Mouse (Mus musculus) stomach, embryonic 16.5 days (tissue): ENCODE results near the gene Rnf114. TPM values are rescaled to one million over a fixed set of nuclear protein-coding genes. Genes with fewer than 3 reads are reported as not detected.

Source experiments
- ATAC-seq: fragments of 200-750 bp; cut with Nextera tagmentation; 2 replicates; pipeline ENCODE4 v1.8.0; 2017; ENCODE audit warnings: moderate number of reproducible peaks, moderate TSS enrichment; ENCODE audit not compliant: insufficient read depth, low FRiP score
- H3K27ac ChIP-seq: fragments of 300-500 bp; sonication (generic); 2 replicates; pipeline ENCODE4 v1.5.1; 2014; ENCODE audit warnings: low read length
- H3K27me3 ChIP-seq: fragments of 300-500 bp; sonication (generic); 2 replicates; pipeline ENCODE4 v1.6.1; 2014; ENCODE audit warnings: low read length, control low read depth, mixed read lengths; ENCODE audit not compliant: control insufficient read depth, insufficient read depth
- H3K36me3 ChIP-seq: fragments of 300-500 bp; sonication (generic); 2 replicates; pipeline ENCODE4 v1.6.1; 2014; ENCODE audit warnings: low read length; ENCODE audit not compliant: control insufficient read depth, insufficient read depth
- H3K4me1 ChIP-seq: fragments of 300-500 bp; sonication (generic); 2 replicates; pipeline ENCODE4 v1.6.1; 2014; ENCODE audit warnings: low read length, control low read depth, mixed read lengths; ENCODE audit not compliant: control insufficient read depth, insufficient read depth
- H3K4me2 ChIP-seq: fragments of 300-500 bp; sonication (generic); 2 replicates; pipeline ENCODE4 v1.6.1; 2014; ENCODE audit warnings: low read depth, low read length, mixed read lengths
- H3K4me3 ChIP-seq: fragments of 300-500 bp; sonication (generic); replicated peaks from 2 replicates; pipeline ENCODE4 v1.5.1; 2014; ENCODE audit warnings: mild to moderate bottlenecking, low read length
- H3K9ac ChIP-seq: fragments of 300-500 bp; sonication (generic); 2 replicates; pipeline ENCODE4 v1.6.1; 2014; ENCODE audit warnings: low read length
- H3K9me3 ChIP-seq: fragments of 300-500 bp; sonication (generic); replicated peaks from 2 replicates; pipeline ENCODE4 v1.6.1; 2016; ENCODE audit warnings: low read length, control low read depth; ENCODE audit not compliant: control insufficient read depth
- WGBS: fragments of 180-500 bp; shearing (Covaris S2); extraction: QIAGEN DNeasy Blood & Tissue Kit; methylation state at CpG from one replicate; pipeline ENCODE4 v1.1.7; 2014; 5-methylcytosine and 5-hydroxymethylcytosine counted together
- polyA plus RNA-seq: library from polyadenylated mRNA; unstranded; fragments of >200 nt; fragmentation: Nextera tagmentation; extraction: Ambion mirVana; gene quantifications from 2 replicates; pipeline ENCODE4 v1.2.1, GENCODE M21; 2015

Rnf114 gene
- polyA plus RNA-seq, 1 experiment from 2014 or later: 68.7 TPM

DNA sequence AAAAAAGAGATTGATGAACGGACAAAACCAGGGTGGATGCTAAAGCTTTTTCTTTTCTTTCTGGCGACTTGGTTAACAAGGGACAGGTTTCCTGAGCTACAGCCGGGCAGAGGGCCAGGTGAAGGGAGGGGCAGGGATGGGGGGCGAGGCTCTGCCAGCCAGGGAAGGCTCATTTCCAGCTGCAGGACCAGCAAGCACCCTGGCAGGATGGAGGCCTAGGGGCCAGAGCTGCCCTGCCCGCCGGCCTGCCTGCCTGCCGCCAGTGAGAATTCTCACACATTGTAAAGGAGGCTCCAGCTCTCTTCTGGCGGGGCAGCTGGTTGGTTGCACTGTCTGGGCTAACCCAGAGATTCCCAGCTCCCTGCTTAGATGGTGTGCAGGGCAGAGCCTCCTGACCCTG lies 69.7 kb downstream of the Rnf114 start:
- H3K27me3 ChIP-seq: no peaks in the 10 kb centered on the region
- no peak overlapping the region for H3K4me2 ChIP-seq
- no peaks in the 10 kb centered on the region for H3K9me3 ChIP-seq
- no peak overlapping the region; the same call in 1 of the 2 replicates for H3K9ac ChIP-seq
- H3K27ac ChIP-seq: peak overlapping the region; percentile 17; the same call in 1 of the 2 replicates
- H3K36me3 ChIP-seq: no peaks in the 10 kb centered on the region
- H3K4me1 ChIP-seq: peaks cover 36% of the 10 kb centered on the region
- WGBS: 31% methylated on average over 8 of the region's 8 CpGs
- H3K4me3 ChIP-seq: no peak overlapping the region
- no peak for ATAC-seq

DNA sequence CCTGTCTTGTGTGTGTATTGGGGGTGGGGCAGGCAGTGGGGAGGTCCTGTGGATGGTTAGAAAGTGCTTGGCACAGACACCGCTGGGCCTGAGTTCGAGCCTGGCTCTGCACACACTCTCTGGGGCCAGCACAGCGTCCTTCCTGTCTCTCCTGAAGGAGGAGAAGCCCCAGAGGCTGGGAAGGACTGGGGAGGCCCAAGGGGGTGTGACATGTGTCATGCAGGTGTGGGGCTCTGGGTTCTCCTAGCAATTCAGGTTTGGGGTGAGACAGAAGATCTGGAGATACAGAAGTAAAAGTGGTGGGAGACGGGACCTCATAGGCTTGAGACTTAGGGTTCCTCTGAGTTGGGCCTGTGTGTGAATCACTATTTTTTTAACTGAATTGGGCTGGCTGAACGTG lies 70.6 kb downstream of the Rnf114 start:
- H3K4me1 ChIP-seq: peaks cover 36% of the 10 kb centered on the region

DNA sequence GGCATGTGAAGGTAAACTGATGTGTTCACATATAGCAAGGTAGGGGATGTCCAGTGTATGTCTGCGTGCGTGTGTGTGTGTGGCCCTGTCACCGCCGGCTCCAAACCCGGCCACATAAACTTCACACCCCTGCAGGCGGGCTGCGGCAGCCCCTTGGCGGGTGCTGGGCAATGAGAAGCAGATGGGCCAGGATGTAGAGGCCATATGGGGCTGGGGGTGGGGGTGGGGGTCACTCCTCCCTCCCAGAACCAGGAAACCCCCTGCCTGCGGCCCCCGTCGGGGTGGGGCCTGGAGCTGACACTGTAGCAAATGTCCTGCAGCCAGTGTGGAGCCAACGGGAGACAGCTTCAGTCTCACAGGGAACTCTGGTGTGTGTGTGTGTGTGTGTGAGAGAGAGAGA lies 71.3 kb downstream of the Rnf114 start:
- peak; percentile 17; the same call in 1 of the 2 replicates for ATAC-seq
- H3K4me3 ChIP-seq: no peak overlapping the region
- H3K4me1 ChIP-seq: peaks cover 36% of the 10 kb centered on the region
- peak overlapping the region; percentile 55; the same call in 1 of the 2 replicates for H3K27ac ChIP-seq
- no peaks in the 10 kb centered on the region for H3K9me3 ChIP-seq
- no peaks in the 10 kb centered on the region for H3K27me3 ChIP-seq
- H3K4me2 ChIP-seq: no peak overlapping the region
- H3K36me3 ChIP-seq: no peaks in the 10 kb centered on the region
- WGBS: 40% methylated on average over 12 of the region's 12 CpGs
- H3K9ac ChIP-seq: no peak overlapping the region

More for the DNA sequence above, 70.6 kb downstream of the Rnf114 start:
- Histone ChIP-seq H3K36me3 (no peaks in the 10 kb centered on the region), H3K9ac (no peak overlapping the region), H3K4me2 (no peak overlapping the region), H3K27me3 (no peaks in the 10 kb centered on the region), H3K9me3 (no peaks in the 10 kb centered on the region), H3K27ac (no peak overlapping the region), H3K4me3 (no peak overlapping the region)
- 74% methylated on average over 5 of the region's 5 CpGs for WGBS
- no peak for ATAC-seq

DNA sequence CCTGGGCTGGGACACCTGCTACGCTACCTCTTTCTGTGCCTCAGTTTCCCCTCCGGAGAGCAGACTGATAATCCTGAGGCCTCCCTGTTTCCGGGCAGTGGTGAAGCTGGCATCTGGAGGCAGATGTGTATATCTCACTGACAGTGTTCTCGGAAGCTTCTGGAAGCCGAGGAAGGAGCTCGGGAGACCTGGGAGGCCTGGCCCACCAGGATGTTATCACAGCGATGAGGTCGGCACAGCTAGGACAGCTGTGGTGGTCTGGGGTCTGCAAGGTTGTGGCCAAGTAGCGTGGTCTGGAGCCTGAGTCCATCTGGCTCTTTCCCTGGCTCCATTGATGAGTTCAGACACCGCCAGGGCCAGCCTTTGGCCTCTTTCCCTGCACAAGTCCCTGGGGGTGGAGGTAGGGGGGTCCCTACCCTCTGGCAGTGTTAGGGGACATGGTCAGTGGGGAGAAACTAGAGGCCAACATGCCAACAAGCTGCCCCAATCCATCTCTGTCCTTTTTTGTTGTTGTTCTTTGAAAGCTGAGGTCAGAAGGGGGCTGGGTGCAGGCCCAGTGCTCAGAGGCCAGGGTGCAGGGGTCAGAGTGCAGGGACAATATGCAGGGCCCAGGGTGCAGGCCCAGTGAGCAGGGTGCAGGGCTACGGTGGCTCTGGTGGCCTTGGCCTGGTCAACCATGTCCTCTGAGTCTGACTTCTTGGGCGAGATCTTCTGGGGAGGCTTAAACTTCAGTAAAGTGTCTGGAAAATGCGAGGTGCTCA lies 72.3 kb downstream of the Rnf114 start:
- Histone ChIP-seq H3K4me2 (no peak overlapping the region), H3K27ac (no peak overlapping the region; the same call in 1 of the 2 replicates), H3K27me3 (no peaks in the 10 kb centered on the region), H3K9ac (no peak overlapping the region), H3K9me3 (no peaks in the 10 kb centered on the region), H3K4me3 (no peak overlapping the region), H3K36me3 (no peaks in the 10 kb centered on the region), H3K4me1 (peaks cover 30% of the 10 kb centered on the region)
- no peak for ATAC-seq
- WGBS: 78% methylated on average over 13 of the region's 13 CpGs

DNA sequence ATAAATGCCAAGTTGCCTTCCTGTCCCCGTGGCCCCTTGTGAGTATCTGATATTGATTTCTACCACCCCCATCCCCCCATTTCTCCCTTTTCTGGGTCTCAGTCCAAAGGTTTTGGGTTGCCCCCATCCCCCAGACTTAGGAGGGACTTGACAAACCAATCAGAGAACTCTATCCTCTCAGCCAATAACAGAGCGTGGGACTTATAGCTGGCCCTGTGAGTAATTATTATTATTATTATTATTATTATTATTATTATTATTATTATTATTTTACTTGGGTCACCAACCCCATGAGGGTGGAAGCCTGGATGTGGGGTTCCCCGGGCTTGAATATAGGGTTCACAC lies 72.8 kb downstream of the Rnf114 start:
- Histone ChIP-seq H3K4me1 (peaks cover 31% of the 10 kb centered on the region), H3K27me3 (no peaks in the 10 kb centered on the region), H3K4me2 (peak overlapping the region; percentile 43; the same call in 1 of the 2 replicates), H3K9ac (peak overlapping the region; percentile 64; the same call in 1 of the 2 replicates), H3K27ac (peak overlapping the region; percentile 90), H3K9me3 (no peaks in the 10 kb centered on the region), H3K4me3 (no peak overlapping the region), H3K36me3 (no peaks in the 10 kb centered on the region)
- ATAC-seq: no peak
- WGBS: 57% methylated on average over 3 of the region's 3 CpGs

DNA sequence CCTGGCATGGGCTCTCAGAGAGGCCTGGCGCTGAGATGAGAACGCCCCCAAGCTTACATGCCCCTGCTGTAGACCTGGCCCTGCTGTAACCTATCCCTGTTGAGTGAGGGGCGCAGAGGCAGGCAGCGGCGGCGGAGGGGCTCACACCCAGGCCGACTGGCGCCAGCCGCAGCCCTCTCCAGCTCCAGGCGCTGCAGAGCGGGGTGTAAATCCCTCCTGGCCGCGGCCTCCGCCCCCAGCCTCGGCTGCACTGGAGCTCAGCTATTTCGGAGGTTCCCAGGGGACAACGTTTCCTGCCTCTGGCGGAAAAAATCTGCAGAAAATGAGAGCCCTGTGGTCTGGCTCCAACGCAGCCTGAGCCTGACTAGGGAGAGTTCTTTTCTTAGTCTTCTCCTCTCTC lies 73.2 kb downstream of the Rnf114 start:
- Histone ChIP-seq H3K4me3 (no peak overlapping the region), H3K4me1 (peaks cover 35% of the 10 kb centered on the region), H3K9me3 (no peaks in the 10 kb centered on the region), H3K36me3 (no peaks in the 10 kb centered on the region), H3K27ac (peak overlapping the region; percentile 90), H3K4me2 (peak overlapping the region; percentile 43; the same call in 1 of the 2 replicates), H3K27me3 (no peaks in the 10 kb centered on the region), H3K9ac (peak overlapping the region; percentile 64)
- 12% methylated on average over 19 of the region's 19 CpGs for WGBS
- ATAC-seq: no peak

Other genes with a start within 250 kb of the Rnf114 start
- gene B4galt5, start 143.5 kb upstream of the Rnf114 start, polyA plus RNA-seq: 7.0 and 7.5 TPM in 2 replicates
- gene Slc9a8, start 70.9 kb upstream of the Rnf114 start, polyA plus RNA-seq: 21.5 and 21.7 TPM in 2 replicates
- 13.8 and 15.9 TPM in 2 replicates for gene Spata2, start 242 bp downstream of the Rnf114 start, polyA plus RNA-seq
- gene Snai1, start 45.5 kb downstream of the Rnf114 start, polyA plus RNA-seq: 15.5 and 15.9 TPM in 2 replicates
- gene Ube2v1, start 139.4 kb downstream of the Rnf114 start, polyA plus RNA-seq: 267 and 298 TPM in 2 replicates
- gene Gm20431, start 168.9 kb downstream of the Rnf114 start, polyA plus RNA-seq: 9.2 TPM in 1 of 2 replicates, not detected in the other
- gene Cebpb, start 196.3 kb downstream of the Rnf114 start, polyA plus RNA-seq: 0.69 and 0.92 TPM in 2 replicates
- gene Tmem189, start 197.2 kb downstream of the Rnf114 start, polyA plus RNA-seq: 35.7 and 36.8 TPM in 2 replicates